Mouse (Mus musculus) ovary, adult 18-20 months (tissue): Measurements from ENCODE around the gene Sfxn2.

Experiments
- DNase-seq: peaks from one replicate; pipeline ENCODE4 v3.0.0; 2022; ENCODE audit warnings: low spot score, mixed read lengths

Sfxn2 gene

GRCm38 (mm10) chr19:46629807-46630206, 56.6 kb downstream of the Sfxn2 start:
- DNase-seq = no peak

DNA sequence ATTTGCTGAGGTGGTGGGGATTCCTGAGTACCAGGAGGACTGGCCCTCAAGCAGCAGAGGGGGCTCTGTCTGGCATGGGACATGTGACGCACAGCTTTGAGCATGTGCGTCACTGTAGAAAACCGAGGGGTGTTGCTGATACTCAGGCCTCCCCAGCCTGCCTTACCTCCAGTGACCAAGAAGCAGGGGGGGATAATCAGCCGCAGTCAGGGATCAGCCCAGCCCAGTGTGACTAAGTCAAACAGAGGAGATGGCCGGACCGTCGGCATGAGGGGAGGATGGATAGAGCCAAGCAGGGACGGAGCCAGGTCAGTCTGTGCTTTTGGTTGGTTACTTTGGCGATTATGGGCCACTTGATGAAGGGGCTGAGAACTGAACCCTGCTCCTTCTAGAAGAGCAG, 58.5 kb downstream of the Sfxn2 start:
- no peak for DNase-seq

DNA sequence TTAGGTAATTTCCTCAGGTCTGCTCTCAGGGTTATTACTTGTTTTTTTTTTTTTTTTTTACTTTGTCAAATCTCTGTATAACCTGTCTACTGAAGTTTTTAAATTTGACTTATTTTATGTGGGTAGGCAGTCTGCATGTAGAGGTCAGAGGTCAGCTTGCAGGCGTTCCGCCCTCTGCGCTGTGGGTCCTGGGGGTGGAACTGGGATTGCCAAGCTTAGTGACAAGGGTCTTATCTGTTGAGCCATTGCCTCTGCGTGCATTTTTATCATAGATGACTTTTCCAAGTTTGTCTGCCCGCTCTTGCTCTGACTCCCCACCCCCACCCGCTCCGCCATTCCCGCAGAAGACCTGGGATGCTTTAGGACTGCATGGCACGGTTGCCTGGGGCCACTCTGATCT, 62.6 kb downstream of the Sfxn2 start:
- DNase-seq = no peak

- no peak for DNase-seq
These were observed 64.4 kb downstream of the Sfxn2 start for GRCm38 (mm10) chr19:46637598-46637997.

GRCm38 (mm10) chr19:46639053-46639452, 65.9 kb downstream of the Sfxn2 start:
- DNase-seq = no peak

- DNase-seq = no peak
These were observed 66.3 kb downstream of the Sfxn2 start for GRCm38 (mm10) chr19:46639496-46639895.

GRCm38 (mm10) chr19:46640780-46641179, 67.6 kb downstream of the Sfxn2 start:
- DNase-seq = no peak

DNA sequence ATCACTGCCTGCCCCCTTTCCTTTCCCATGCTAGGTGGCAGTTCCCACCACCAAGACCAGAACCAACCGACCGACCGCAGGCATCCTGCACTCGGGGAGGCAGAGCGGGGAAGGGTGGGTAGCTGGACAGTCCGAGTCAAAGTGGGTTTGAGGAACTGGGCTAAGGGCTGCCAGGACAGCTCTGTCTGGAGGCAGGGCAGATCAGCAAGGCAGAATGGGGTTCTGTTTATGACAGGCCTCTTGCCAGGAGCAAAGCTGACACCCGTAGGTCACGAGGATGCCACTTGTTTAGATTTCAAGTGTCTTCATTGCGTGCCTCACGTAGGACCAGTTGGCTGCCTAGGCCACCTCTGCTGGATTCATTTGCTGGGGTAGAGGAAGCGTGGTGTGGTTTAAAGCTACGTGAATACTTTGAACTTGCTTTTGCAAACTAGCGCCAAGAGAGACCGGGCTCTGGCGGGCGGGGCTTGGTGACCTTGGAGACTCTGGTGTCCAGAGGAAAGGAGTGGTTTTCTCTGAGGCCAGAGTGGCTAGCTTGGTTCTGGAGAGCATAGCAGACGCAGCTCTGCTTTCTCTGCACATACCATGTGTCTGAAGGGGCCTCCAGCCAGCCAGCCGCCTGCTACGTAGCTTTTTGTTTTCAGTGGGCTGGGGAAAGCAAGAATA, 68.4 kb downstream of the Sfxn2 start:
- peak; percentile 78 for DNase-seq

DNA sequence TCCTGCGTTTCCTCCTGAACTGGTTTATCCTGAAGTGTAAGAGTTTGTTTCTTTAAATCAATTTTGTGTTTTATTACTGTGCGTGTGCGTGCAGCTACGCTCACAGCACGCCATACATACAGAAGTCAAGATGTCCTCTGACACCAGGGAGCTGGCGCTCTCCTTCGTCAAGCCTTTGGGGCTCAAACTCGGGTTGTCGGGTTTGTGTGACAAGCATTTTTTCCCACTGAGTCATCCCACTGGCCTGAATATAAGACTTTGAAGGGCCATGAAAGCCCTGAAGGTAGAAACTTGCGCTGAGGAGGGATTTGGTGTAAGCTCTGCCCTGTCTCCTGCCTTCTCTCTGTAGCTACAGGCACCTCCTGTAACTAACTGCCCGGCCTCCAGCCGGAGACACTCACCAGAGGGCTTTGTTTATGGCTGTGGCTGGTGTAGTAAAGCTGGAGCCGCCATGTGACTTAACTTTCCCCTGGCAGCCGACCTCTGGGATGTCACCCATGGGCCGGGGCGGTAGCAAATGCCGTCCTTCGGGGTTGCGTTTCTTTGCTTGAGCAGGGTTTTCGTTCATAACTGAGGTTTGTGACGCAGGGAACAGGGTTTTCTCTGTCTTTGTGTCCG, 69.1 kb downstream of the Sfxn2 start:
- DNase-seq = no peak

DNA sequence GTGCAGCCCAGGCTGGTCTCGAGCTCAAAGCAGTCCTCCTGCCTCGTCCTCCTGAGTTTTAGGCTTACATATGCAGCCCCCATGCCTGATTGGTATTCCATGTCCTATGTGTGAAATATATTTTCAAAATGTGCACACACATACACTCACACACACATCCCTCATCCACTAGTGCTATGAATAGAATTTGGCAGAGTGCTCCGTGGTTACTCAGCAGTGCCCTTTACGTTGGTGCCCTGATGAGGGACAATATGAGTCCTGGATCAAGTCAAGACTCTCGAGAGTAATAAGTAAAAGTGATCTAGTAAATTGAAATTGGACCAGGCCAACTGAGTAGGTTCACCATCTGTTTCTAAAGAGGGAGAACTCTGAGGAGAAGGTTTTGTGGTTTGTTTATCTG, 70.1 kb downstream of the Sfxn2 start:
- DNase-seq = no peak

- no peak for DNase-seq
These were observed 71.2 kb downstream of the Sfxn2 start for GRCm38 (mm10) chr19:46644343-46644792.

- DNase-seq = peak; percentile 68
These were observed 71.8 kb downstream of the Sfxn2 start for GRCm38 (mm10) chr19:46644793-46645602.

GRCm38 (mm10) chr19:46646041-46646481, 72.9 kb downstream of the Sfxn2 start:
- DNase-seq = peak; percentile 48

- DNase-seq = no peak
These were observed 74.1 kb downstream of the Sfxn2 start for GRCm38 (mm10) chr19:46647254-46647653.
